Mouse (Mus musculus): ENCODE results near the gene Ankzf1.

The Ankzf1 gene

GRCm38 (mm10) chr1:75191622-75192402, at the start of gene Ankzf1, which contains the start of gene Atg9a:
Gene Ankzf1 (plus strand): TSS chr1:75192151.
Gene Atg9a (minus strand): TSS chr1:75192196.
- in situ Hi-C loops (cut with MboI; ENCODE audit: unreplicated experiment in 2 of 2) = no loop called here

GRCm38 (mm10) chr1:75142301-75143261, 49.4 kb upstream of the Ankzf1 start, which contains the start of the genes Cnppd1 and Retreg2:
Gene Cnppd1 (minus strand): TSS chr1:75142711.
Gene Retreg2 (plus strand): TSS chr1:75142778.
- in situ Hi-C loops (cut with MboI; ENCODE audit: unreplicated experiment in 2 of 2) = no loop called here

GRCm38 (mm10) chr1:75145589-75145988, 46.4 kb upstream of the Ankzf1 start:
- in situ Hi-C loops (cut with MboI; ENCODE audit: unreplicated experiment in 2 of 2) = no loop called here

GRCm38 (mm10) chr1:75147411-75148135, 44.4 kb upstream of the Ankzf1 start:
- in situ Hi-C loops (cut with MboI; ENCODE audit: unreplicated experiment in 2 of 2) = no loop called here

- in situ Hi-C loops (cut with MboI; ENCODE audit: unreplicated experiment in 2 of 2) = no loop called here
Observed at GRCm38 (mm10) chr1:75148727-75149126, 43.2 kb upstream of the Ankzf1 start.

GRCm38 (mm10) chr1:75155837-75156236, 36.1 kb upstream of the Ankzf1 start:
- in situ Hi-C loops (cut with MboI; ENCODE audit: unreplicated experiment in 2 of 2) = no loop called here

GRCm38 (mm10) chr1:75158990-75159389, 33.0 kb upstream of the Ankzf1 start:
- in situ Hi-C loops (cut with MboI; ENCODE audit: unreplicated experiment in 2 of 2) = no loop called here

- in situ Hi-C loops (cut with MboI; ENCODE audit: unreplicated experiment in 2 of 2) = no loop called here
Observed at GRCm38 (mm10) chr1:75159540-75160255, 32.3 kb upstream of the Ankzf1 start.

- in situ Hi-C loops (cut with MboI; ENCODE audit: unreplicated experiment in 2 of 2) = no loop called here
Observed at GRCm38 (mm10) chr1:75160256-75160617, 31.7 kb upstream of the Ankzf1 start.

- in situ Hi-C loops (cut with MboI; ENCODE audit: unreplicated experiment in 2 of 2) = no loop called here
Observed at GRCm38 (mm10) chr1:75168093-75168471, 23.9 kb upstream of the Ankzf1 start.

- in situ Hi-C loops (cut with MboI; ENCODE audit: unreplicated experiment in 2 of 2) = no loop called here
Observed at GRCm38 (mm10) chr1:75168472-75169464, 23.2 kb upstream of the Ankzf1 start, which contains the start of gene Zfand2b. Gene Zfand2b (plus strand): TSS chr1:75168646.

GRCm38 (mm10) chr1:75179334-75180104, 12.4 kb upstream of the Ankzf1 start:
- in situ Hi-C loops (cut with MboI; ENCODE audit: unreplicated experiment in 2 of 2) = loop anchor here (5.0 kb wide), 1 partner anchor 73 kb away; no protein-coding TSS in a partner anchor

- in situ Hi-C loops (cut with MboI; ENCODE audit: unreplicated experiment in 2 of 2) = loop anchor here (5.0 kb wide), 1 partner anchor 72 kb away; no protein-coding TSS in a partner anchor
Observed at GRCm38 (mm10) chr1:75180105-75180590, 11.8 kb upstream of the Ankzf1 start, which contains the start of gene Abcb6. Gene Abcb6 (minus strand): TSS chr1:75180392.

- in situ Hi-C loops (cut with MboI; ENCODE audit: unreplicated experiment in 2 of 2) = loop anchor here (5.0 kb wide), 1 partner anchor 72 kb away; no protein-coding TSS in a partner anchor
Observed at GRCm38 (mm10) chr1:75180741-75181140, 11.2 kb upstream of the Ankzf1 start.

GRCm38 (mm10) chr1:75181377-75181870, 10.5 kb upstream of the Ankzf1 start:
- in situ Hi-C loops (cut with MboI; ENCODE audit: unreplicated experiment in 2 of 2) = loop anchor here (5.0 kb wide), 1 partner anchor 71 kb away; no protein-coding TSS in a partner anchor

- in situ Hi-C loops (cut with MboI; ENCODE audit: unreplicated experiment in 2 of 2) = loop anchor here (5.0 kb wide), 1 partner anchor 70 kb away; no protein-coding TSS in a partner anchor
Observed at GRCm38 (mm10) chr1:75182160-75182559, 9.8 kb upstream of the Ankzf1 start.

GRCm38 (mm10) chr1:75185495-75185894, 6.5 kb upstream of the Ankzf1 start:
- in situ Hi-C loops (cut with MboI; ENCODE audit: unreplicated experiment in 2 of 2) = no loop called here
